Mouse (Mus musculus) liver, postnatal 0 days (tissue): ENCODE results near the gene Izumo2.

ENCODE experiments used
- CTCF ChIP-seq: sonication (generic); IDR thresholded peaks from 2 replicates; pipeline ENCODE4 v1.5.1; 2016; ENCODE audit warnings: antibody characterized with exemption, low read depth
- EP300 ChIP-seq: IDR thresholded peaks from 2 replicates; pipeline ENCODE4 v1.6.1; 2016; ENCODE audit warnings: antibody characterized with exemption, low read depth, mild to moderate bottlenecking

GRCm38 (mm10) chr7:44674511-44674910 is 34.0 kb upstream of the Izumo2 start:
- TF ChIP-seq CTCF (peak; percentile 28), EP300 (no peak)
